Mouse (Mus musculus): ENCODE results near the gene Cst11. TPM values are rescaled to one million over a fixed set of nuclear protein-coding genes. Genes with fewer than 3 reads are reported as not detected.
A peak's percentile ranks its signal among the peaks of the same experiment; 100 is the strongest.
"Not testable (repeated sequence)": the region's sequence is repeated elsewhere in the genome, so short reads cannot be mapped to it uniquely, and the experiment has no call there.

Gene Cst11
- not detected in 2 replicates for total RNA-seq (2017)

DNA sequence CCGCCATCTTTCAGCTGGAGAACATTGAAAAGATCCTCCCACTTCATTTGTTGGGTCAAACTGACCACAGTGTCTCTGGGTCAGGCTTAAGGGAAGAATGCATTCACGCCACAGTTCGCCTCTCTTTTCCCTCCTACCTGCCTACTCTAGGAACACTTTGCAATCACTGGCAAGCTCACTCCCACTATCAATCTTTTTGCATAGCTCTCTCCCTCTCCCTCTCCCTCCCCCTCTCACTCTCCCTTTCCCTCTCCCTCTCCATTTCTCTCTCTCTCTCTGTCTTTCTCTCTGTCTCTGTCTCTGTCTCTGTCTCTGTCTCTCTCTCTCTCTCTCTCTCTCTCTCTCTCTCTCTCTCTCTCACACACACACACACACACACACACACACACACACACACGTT is at the start of gene Cst11:
Gene Cst11, minus strand, starts transcription at position 101 of the 400 bp plus-strand sequence.
- not testable (repeated sequence) for ATAC-seq (replicated peaks; ENCODE audit: low read depth, poor library complexity, severe bottlenecking)

DNA sequence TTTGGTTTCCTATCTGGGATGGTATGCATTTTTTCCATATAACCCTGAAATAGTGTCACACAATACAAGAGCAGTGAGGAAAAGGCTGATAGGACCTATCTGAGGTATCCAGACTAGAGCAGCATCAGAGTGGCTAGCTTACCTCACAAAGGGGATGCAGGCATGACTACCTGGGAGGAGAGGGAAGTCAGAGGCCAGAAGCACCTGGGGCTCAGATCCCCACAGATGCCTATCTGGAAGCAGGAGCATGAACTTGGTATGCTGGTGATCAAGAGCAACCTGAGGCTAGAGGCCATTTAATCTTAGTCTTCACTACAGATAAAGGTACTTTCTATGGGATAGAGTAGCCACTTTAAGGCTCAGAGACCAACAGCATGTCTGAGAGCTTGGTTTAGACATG is 48.6 kb upstream of the Cst11 start, which contains the start of gene Cst13:
Gene Cst13, plus strand, starts transcription at position 173 of the 400 bp plus-strand sequence.
- ATAC-seq (replicated peaks; ENCODE audit: low read depth, poor library complexity, severe bottlenecking): no peak

DNA sequence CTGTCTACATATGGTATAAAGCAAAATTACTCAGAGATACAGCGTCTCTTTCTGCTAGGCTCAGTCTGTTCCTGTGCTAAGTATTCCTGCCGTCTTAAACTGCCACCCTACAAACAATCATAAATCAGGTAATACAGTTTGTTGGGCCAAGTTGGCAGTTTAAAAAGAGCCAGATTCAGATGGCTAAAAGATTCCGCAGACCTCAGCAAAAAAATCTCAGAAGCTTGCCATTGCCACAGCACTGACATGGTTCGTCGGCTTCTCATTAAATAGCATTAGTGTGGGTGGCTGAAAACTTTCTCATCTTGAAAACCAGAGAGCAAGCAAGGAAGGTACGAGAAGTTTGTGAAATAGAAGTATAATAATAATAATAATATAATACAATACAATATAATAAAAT is 35.4 kb upstream of the Cst11 start:
- no peak for ATAC-seq (replicated peaks; ENCODE audit: low read depth, poor library complexity, severe bottlenecking)

DNA sequence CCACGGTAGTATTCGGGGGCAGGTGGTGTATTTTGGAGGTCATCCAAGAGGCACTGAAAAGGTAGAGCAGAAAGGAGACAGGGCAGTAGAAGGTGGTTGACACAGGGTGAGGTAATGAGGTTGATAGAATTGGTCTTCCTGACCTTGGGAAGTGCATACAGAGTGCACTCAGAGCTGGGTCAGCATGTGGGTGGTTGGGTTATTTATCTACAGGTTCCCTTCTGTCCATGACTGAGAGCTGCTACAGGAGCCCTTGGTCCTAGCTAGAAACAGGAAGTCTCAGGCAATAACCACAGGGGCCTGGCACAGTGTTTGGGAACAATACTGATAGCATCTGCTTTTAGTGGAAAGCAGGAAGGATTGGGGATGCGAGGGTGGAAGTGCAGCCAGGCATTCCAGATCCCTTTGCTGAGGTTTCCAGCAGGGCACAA is 30.2 kb upstream of the Cst11 start:
- peak; percentile 36; the same call in 1 of the 2 replicates for ATAC-seq (replicated peaks; ENCODE audit: low read depth, poor library complexity, severe bottlenecking)

DNA sequence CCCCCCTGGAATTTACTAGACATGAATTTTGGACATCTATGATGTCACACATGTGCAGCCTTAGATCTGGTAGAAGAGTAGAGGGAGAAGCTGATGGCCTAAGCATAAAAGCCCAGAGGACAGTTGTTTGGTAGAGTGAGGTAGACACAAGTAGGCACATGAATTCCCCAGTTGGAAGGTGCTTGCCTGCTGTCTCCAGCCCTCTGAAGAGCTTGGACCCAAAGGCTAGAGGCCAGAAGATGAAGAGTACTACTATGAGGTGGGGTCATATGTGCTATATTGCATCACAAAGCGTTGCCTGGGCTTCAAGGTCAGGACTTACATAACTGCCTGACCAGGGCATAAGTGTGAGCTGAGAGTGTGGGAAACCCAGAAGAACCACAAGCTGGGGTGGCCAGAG is 27.2 kb upstream of the Cst11 start, which contains the start of gene Cst8:
Gene Cst8, plus strand, starts transcription at position 301 of the 400 bp plus-strand sequence.
- no peak for ATAC-seq (replicated peaks; ENCODE audit: low read depth, poor library complexity, severe bottlenecking)

DNA sequence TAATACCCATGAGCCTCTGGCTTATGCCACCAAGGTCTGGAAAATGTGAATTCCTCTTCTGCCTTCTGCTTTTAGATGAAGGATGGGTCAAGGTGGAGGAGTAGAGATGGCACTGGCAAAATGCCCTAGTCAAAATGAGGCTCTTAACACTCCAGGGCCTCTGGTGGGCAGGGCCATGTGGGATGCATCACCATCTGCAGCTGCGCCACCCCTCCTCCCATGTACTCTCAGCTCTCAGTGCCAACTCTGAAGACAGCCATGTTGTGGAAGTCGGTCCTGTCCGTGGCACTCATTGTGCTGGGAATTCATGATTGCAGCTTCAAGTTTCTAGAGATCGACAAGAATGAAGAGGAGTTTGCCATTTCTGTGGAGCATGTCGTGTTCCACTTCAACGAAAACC is 17.8 kb upstream of the Cst11 start, which contains the start of gene Cst12:
Gene Cst12, plus strand, starts transcription at position 220 of the 400 bp plus-strand sequence.
- ATAC-seq (replicated peaks; ENCODE audit: low read depth, poor library complexity, severe bottlenecking): no peak

DNA sequence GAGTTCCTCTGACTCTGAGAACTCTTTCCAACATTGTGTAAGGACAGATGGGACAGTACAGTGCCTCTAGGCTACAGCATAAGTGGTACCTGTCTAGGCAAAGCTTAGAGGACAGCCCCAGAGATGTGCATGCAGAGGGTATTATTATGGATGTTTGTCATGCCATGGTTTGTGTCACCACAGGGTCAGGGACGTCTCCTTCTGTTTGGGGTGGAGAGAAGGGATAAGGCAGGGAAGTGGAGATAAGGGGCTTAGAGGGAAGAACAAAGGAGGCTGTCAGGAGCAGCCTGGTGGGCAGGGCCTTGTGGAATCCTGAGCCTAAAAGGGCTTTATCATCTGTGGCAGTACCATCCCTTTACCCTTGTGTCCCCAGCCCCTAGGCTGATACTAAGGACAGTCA is 10.4 kb upstream of the Cst11 start, which contains the start of gene 8030411F24Rik:
Gene 8030411F24Rik, plus strand, starts transcription at position 301 of the 400 bp plus-strand sequence.
- no peak for ATAC-seq (replicated peaks; ENCODE audit: low read depth, poor library complexity, severe bottlenecking)

DNA sequence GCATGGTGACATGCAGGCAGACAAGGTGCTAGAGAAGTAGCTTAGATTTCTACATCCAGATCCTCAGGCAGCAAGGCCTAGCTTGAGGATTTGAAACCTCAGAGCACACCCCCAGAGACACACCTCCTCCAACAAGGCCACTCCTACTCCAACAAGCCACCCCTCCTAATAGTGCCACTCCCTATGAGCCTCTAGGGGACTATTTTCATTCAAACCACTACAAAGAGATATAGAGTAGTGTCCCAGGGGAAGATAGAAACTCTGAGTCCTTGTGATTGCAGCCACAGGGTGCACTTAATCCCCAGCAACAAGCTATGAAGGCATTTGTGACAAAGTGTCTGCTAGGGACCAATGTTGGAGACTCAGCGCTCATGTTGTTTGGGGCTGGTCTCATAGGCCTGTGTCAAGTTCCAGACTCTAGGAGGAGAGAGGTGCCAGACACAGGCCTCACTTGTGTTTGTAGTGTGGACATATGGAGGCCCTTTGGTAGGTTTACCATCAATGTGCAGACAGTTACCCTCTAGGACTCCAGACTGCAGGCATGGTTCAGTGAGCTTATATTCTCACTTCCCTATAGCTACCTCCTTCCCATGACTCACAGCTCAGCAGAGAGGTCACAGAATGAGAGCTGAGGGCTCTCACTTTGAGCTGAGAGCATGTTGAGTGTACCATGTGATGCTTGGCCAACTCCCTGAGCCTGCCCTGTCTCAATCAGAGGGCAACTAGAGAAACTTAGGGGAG is 7.5 kb downstream of the Cst11 start:
- peak; percentile 76 for ATAC-seq (replicated peaks; ENCODE audit: low read depth, poor library complexity, severe bottlenecking)

DNA sequence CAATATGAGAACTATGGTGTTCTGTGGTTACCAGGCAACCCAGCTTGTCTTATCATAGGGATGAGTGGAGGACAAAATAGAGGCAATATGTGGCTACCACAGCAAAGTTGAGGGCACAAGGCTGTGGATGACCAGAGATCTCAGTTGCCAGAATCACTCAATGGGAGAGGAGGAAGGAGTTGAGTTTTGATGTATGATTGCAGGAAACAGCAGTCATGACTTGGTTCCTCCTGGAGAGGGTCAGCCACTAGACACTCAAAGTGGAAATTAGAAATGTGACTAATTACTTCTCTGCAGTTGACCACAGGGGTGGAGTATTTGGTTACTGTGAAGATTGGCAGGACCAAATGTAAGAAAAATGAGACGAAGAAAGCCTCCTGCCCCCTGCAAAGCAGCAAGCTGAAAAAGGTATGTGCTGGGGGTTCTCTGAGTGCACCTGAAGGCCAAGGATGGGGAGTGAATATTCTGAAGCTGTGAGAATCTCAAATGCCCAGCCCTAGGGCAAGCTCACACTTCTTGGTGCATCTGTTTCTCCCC is 16.9 kb downstream of the Cst11 start:
- ATAC-seq (replicated peaks; ENCODE audit: low read depth, poor library complexity, severe bottlenecking): no peak

DNA sequence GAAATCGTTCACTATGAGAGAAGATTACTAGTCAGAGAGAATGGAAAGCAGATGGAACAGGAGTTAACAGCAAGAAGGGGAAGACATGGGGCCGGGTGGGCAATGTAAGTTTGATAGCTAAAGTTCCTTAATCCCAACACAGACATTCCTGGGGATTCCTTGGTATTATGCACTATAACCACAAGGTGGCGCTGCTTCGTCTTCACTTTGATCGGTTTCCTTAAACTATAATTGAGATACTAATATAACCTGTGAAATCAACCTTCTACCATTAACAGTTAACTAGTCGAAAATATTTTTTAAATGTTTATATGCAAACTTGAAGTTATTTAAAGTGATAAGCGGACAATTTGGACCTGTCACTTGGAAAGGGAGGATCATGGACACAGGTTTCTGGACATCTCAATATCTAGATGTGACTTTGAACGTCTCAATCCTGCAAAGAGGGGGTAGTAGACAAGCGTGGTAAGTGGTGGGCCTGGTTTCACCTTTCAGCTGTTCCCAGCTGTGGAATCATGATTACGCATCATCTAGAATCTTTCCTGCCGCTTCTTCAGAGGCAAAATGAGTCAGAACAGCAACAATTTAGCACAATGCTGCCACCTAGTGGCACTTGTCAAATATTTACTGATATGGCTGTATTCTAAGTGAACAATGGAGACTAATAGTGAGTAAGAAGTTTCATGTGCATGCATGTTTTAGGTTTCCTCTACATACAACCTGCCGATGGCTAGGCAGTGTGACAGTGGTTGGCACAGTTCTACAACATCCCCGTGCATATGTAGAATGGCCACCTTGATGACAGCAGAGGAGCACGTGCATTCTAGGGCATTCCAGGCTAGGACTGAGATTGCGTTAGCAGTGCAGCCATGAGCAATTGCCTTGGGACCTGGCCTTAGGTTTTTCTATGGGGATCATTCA is 19.1 kb downstream of the Cst11 start:
- peak; percentile 93 for ATAC-seq (replicated peaks; ENCODE audit: low read depth, poor library complexity, severe bottlenecking)

DNA sequence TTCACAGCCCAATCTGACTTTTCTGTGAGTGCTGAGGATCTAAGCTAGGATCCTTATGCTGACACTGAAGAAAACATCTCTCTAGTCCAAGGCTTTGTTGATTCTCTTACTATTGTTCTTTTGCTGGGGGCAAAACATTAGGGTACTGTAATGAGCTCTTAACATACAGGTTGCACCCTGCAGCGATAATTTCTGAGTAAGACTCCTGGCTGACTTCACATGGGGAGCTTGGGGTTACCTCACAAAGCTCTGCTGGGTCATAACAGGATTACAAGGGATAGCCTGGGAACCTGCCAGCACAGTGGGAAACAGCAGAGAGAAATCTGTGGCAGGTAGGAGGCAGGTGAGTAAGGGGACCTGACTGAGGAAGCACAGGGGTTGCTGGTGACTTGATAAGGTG is 21.2 kb downstream of the Cst11 start, which contains the start of gene Cstl1:
Gene Cstl1, plus strand, starts transcription at position 301 of the 400 bp plus-strand sequence.
- ATAC-seq (replicated peaks; ENCODE audit: low read depth, poor library complexity, severe bottlenecking): no peak

DNA sequence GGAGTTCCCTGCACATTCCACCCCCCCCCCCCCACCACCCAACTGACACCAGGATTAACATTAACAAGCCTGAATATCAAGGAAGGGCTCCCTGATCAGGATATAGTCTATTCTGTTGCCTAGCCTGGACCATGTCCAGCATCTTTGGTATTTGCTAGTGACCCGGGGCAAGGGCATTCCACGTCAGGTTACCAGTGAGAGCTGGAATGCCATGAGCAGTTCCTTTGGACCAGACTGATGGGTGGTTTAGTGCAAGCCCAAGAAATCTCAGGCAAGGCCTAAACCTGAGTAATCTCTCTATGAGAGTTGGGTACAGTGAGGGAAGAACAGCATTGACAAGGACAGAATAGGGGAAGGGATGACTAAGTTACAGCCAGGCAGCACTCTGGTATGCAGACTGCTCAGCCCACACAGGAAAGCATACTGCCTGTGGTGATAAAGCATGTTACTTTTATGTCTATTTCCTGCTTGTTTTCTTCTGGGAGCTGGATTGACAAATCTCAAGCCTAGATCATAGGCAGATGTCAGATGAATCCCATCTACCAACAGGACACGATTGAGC is 27.4 kb downstream of the Cst11 start:
- ATAC-seq (replicated peaks; ENCODE audit: low read depth, poor library complexity, severe bottlenecking): no peak

DNA sequence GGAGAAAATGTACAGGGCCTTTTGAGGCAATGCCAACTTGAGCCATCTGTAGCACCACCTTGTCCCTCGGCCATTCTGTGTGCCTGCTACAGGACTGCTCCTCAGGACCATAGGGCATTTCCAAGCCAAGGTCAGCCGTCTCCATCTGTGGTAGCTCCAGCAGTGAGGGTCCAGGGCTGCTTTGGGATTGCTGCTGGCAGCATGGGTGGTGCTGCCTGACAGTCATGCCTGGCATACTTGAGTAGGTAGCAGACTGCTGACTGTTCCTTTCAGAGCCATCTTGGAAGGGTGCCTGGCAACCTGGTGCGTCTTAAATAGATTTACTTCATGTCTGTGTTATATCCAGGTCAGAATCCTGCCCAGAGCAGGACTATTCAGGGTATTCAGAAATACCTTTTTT is 28.3 kb downstream of the Cst11 start:
- no peak for ATAC-seq (replicated peaks; ENCODE audit: low read depth, poor library complexity, severe bottlenecking)

DNA sequence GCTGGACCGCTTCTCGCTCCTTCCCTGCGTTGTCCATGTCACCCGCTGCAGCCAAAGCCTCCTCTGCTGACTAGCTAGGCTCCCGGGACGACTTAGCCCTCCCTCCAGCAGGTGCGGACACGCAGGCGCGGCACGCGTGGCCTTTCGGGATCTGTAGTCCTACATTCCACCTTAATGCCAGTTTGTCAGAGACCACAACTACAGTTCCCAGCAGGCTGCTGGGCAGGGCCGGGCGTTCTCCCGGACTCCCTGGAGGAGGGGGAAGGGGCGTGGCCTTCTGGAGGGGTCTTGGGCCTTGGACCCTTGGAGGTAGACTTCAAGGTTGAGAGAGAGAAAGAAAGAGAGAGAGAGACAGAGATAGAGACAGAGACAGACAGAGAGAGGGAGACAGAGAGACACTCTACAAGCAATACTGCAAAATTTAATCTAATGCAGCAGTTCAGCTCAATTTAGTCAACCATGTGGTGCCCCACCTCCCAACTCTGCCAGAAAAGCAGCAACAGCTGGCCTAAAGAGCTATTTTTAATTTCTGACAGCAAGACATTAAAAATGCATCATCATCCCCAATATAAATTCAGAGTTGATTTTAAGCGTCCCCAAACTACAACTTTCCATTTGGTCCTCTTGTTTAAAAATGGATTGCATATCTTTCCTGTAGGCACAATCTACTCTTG is 38.8 kb downstream of the Cst11 start, which contains the start of gene Napb:
Gene Napb, minus strand, starts transcription at position 141 of the 674 bp plus-strand sequence.
- peak; percentile 98 for ATAC-seq (replicated peaks; ENCODE audit: low read depth, poor library complexity, severe bottlenecking)

DNA sequence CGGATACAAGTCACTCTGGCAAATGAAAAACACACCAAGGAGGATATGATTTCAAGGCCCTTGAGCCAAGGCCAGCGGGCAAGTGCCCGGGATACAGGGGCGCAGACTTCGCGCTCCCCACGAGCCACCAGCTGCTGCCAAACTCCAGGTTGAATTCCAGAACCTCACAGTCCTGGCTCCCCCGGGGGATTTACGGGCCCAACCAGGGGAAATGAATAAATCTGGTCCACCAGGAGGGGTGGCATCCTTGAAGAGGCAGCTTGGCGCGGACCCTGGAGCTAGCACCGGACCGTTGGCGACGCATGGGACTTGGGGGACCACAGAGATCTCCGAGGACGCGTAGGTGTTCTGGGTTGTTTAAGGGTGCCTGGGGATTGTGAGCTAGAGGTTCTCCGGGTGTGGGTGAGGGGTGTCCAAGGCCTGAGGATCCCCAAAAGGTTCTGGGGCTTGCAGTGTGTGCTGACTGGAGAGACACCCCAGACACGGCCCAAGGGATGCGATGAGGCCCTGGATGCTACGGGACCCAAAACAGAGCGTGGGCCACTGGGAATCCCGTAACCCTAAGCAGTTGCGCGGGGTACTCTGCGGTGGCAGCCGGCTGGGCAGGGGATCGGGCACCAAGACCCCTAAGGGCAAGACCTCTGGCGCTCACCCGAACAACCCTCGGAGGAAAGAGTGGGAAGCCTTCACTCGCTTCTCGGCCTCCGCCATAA is 39.5 kb downstream of the Cst11 start:
- peak; percentile 37 for ATAC-seq (replicated peaks; ENCODE audit: low read depth, poor library complexity, severe bottlenecking)

DNA sequence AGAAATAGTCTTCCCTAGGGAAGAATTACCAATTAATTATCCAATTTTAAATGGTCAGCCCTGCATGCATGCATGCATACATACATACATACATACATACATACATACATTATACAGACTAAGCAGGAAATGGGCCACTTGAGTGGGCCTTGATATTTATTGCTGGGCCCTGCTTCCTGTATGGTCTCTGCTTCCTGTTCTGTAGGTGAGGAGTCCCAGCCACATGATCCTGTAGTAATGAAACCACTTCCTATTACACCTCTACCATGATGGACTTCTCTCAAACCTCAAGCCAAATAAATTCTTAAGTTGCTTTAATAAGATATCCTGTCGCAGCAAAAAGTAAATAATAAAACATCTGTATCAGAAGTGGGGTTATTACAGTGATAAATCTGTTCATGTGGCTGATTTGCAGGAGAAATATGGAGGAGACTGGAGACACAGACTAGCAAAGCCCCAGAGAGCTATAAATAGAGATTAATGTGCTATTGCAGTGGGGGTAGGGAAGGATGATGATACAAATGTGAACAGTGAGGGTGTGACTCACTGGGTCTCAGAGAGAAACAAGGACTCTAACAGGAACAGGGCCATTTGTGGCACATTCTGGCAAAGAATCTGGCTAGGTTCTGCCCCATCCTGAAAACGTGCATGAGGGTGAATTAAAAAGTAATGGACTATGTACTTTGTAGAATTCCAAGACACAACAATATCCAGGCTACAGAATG is 51.9 kb downstream of the Cst11 start:
- ATAC-seq (replicated peaks; ENCODE audit: low read depth, poor library complexity, severe bottlenecking): peak; percentile 54; the same call in 1 of the 2 replicates
